Mouse (Mus musculus) cerebellum, adult 2 months (tissue): ENCODE results near the gene Vav2.

ENCODE experiments used
- CTCF ChIP-seq: fragments of 200-500 bp; IDR thresholded peaks from 2 replicates; pipeline ENCODE4 v1.5.1; 2011; ENCODE audit warnings: low read depth, mild to moderate bottlenecking, control low read depth, low read length, moderate library complexity, borderline replicate concordance; ENCODE audit not compliant: insufficient read depth
- POLR2A ChIP-seq: fragments of 200-500 bp; IDR thresholded peaks from 2 replicates; pipeline ENCODE4 v1.6.1; 2011; ENCODE audit warnings: low read length, control low read depth, borderline replicate concordance; ENCODE audit not compliant: insufficient read depth

- TF ChIP-seq CTCF, result no peak
- TF ChIP-seq POLR2A, result no peak
Observed at GRCm38 (mm10) chr2:27316167-27316566, 110.7 kb downstream of the Vav2 start.
